Mouse (Mus musculus) CH12F3 (cell line): ENCODE measurements around the gene Lce1b.
"Not testable (repeated sequence)": the region's sequence is repeated elsewhere in the genome, so short reads cannot be mapped to it uniquely, and the experiment has no call there.

Source experiments
- in situ Hi-C: fragments of 300-500 bp; cut with MboI; formaldehyde crosslinking; loops from 2 replicates; pipeline ENCODE4 v1.14.3; 2020; ENCODE audit warnings: low sequenced_read_pairs

Gene Lce1b

DNA sequence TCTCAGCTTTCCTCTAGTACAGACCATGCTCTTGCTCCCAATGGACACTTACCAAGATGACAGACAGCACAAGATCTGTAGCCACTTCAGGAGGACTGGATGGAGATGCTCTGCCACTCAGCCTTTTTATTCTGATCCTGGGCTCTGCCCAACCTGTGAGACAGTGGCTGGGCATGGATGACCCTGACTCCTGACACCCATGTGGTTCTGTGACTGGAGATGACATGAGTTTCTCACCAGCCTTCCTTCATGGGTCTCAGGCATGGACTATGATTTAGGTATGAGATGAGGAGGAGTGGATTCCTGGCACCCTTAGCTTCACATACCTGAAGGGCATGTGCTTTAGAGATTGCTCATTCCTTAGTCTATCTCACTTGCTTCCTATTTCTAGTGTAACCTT is at the start of gene Lce1b:
Gene Lce1b (minus strand): TSS at position 101 of the 400 bp plus-strand sequence.
- in situ Hi-C loops: no loop called here

- in situ Hi-C loops: no loop called here
Observed at GRCm38 (mm10) chr3:92694613-92695012, 37.9 kb upstream of the Lce1b start.

DNA sequence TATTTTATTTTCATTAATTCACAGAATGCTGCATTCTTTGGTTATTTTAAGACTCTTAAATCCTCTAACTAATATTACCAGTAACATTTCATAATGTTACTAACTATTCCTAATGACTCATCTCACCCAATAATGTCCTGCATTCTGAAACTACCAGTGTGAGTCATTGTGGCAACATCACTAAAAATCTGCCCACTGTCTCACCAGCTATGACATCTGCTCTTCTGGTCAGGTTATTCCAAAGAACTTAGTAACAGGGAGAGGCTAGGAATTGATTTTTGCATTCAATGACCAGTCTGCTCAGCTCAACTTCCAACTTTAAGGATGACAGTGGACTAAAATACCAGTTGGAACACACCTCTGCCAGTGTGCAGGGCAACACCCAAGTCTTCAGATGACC is 35.0 kb upstream of the Lce1b start:
- in situ Hi-C loops: no loop called here

DNA sequence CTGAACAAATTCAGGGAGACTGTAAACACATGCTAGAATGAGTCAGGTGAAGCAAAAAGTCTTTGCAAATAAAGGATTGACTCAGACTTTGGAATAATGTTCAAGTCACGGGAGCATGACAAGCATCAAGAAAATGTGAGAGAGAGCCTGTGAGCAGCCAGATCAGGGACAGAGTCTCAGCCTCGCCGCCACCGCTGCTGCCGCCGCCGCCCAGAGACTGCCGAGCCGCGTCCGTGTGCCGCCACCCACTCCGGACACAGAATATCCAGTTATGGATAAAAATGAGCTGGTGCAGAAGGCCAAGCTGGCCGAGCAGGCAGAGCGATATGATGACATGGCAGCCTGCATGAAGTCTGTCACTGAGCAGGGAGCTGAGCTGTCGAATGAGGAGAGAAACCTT is 32.4 kb upstream of the Lce1b start:
- in situ Hi-C loops: not testable (repeated sequence)

DNA sequence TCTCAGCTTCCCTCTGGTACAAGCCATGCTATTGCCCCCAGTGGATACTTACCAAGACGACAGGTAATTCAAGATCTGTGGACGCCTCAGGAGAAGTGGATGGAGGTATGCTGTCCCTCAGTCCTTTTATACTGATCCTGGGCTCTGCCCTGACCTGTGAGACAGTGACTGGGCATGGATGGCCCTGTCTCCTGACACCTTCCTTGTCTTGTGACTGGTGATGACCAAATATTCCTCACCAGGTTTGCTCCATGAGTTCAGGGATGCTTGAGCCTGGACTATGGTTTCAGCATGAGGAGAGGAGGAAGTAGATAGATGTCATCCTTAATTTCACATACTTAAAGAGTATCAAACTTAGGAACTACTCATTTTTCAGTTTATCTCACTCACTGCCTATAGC is 30.4 kb upstream of the Lce1b start, which contains the start of gene Lce1d:
Gene Lce1d (minus strand): TSS at position 101 of the 400 bp plus-strand sequence.
- in situ Hi-C loops: no loop called here

DNA sequence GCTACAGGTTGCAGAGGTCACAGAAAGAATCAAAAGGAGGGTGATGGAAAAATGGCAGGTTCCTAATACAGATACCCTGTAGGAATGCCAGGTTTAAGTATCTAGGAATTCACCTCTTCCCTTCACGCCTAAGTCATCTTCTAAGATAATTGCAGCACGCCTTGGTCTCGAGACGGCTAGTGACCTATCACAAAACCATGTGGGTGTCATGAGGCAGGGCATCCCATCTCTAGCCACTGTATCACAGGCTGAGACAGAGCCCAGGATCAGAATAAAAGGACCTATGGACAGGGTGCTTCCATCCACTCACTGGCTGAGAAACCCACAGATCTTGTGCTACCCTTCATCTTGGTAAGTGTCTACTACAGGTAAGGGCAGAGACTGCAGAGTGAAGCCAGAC is 22.2 kb upstream of the Lce1b start, which contains the start of gene Lce1c:
Gene Lce1c (plus strand): TSS at position 301 of the 400 bp plus-strand sequence.
- in situ Hi-C loops: no loop called here

DNA sequence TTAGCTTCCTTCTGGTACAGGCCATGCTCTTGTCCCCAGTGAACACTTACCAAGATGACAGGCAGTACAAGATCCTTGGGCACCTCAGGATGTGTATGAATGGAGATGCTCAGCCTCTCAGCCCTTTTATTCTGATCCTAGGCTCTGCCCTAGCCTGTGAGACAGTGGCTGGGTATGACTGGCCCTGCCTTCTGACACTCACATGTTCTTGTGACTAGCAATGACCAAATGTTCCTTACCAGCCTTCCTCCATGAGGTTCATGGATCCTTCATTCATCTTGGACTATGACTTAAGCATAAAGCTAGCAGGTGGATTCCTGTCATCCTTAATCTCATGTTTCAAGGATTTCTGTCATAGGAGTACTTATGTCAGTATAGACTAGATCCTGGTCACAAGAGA is 13.5 kb upstream of the Lce1b start, which contains the start of gene Lce1a2:
Gene Lce1a2 (minus strand): TSS at position 101 of the 400 bp plus-strand sequence.
- in situ Hi-C loops: no loop called here

DNA sequence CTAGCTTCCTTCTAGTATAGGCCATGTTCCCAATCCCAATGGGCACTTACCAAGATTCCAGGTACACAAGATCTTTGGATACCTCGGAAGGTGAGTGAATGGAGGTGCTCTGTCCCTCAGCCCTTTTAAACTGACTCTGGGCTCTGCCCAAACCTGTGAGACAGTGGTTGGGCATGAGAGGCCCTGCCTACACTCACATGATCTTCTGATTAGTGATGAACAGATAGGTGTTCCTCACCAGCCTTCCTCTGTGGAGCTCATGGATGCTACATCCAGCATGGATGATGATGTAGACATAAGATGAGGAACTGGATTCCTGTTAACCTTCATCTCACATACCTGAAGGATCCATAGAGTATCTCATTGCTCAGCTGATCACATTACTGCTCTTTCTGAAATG is 8.5 kb downstream of the Lce1b start, which contains the start of gene Lce1a1:
Gene Lce1a1 (minus strand): TSS at position 101 of the 400 bp plus-strand sequence.
- in situ Hi-C loops: no loop called here

- in situ Hi-C loops: no loop called here
Observed at GRCm38 (mm10) chr3:92639854-92640253, 16.9 kb downstream of the Lce1b start.

DNA sequence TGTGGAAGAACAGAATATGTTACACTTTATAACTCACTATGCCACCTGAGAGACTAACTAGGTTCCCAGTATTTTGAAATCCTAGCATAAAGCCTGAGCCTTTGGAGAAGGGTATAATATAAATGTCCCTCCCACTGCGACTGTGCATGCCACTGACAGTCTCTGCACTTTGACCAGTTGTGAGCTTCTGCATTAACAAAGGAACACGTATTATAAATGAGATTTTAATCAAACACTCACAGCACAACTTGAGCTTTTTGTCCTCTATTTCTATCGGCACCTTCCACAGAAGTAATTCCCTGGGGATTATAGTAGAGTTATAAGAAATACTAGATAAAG is 18.1 kb downstream of the Lce1b start:
- in situ Hi-C loops: no loop called here

GRCm38 (mm10) chr3:92637745-92638652 is 18.7 kb downstream of the Lce1b start:
- in situ Hi-C loops: no loop called here

DNA sequence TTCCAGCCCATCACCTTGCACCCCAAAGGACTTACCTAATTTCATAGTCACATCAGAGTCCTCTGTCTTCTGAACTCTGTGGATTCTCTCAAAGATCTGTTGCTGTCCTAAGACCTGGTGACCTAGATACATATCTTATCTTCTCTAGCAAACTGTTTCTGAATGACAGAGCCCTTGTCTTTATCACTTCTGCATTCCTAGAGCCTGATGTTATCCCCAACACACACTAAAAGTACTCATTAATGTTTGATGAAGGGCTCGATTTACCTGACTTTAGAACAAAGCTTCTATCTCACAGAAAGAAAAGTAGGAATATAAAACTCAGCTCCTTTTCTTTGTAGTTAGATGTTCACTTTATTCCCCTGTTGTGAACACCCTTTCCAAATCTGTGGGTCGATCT is 35.2 kb downstream of the Lce1b start, which contains the start of gene Lce6a:
Gene Lce6a (minus strand): TSS at position 101 of the 400 bp plus-strand sequence.
- in situ Hi-C loops: no loop called here

DNA sequence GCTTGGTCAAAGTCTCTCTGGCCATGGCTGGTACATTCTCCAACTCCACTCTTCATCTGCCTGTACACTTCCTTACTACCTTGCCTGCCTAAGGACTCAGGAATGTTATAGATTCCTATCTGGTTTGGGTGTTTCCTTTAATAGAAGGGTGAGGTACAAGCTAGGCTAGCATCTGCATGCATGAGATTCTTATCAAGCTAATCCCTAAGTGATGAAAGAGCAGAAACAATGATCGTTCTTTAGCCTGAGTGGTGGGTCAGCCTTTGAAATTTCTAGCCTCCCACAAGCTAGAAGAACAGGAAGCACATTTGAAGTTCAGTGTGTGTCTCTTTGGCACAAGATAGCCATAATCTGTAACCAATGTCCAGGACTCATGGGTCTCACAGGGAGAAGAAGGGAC is 46.9 kb downstream of the Lce1b start:
- in situ Hi-C loops: no loop called here

GRCm38 (mm10) chr3:92607392-92607791 is 49.3 kb downstream of the Lce1b start, which contains the start of gene 2210017I01Rik:
Gene 2210017I01Rik, minus strand, starts transcription at chr3:92607492.
- in situ Hi-C loops: no loop called here
